Mouse (Mus musculus): ENCODE results near the gene Cdkn1c. TPM values are rescaled to one million over a fixed set of nuclear protein-coding genes. Genes with fewer than 3 reads are reported as not detected.

Gene Cdkn1c
- polyA plus RNA-seq, 1 experiment from 2014 or later, result 682 TPM

GRCm38 (mm10) chr7:143415070-143415469, 45.8 kb downstream of the Cdkn1c start:
- Histone ChIP-seq H3K27ac (peak overlapping the region; percentile 56; the same call in 1 of the 2 replicates), H3K27me3 (ENCODE audit: insufficient read depth, poor library complexity, severe bottlenecking) (peaks cover 15% of the 10 kb centered on the region; the same call in 1 of the 2 replicates)

GRCm38 (mm10) chr7:143412606-143413005, 48.2 kb downstream of the Cdkn1c start:
- no peak for DNase-seq (ENCODE audit: low spot score)
- no peak overlapping the region for H3K4me3 ChIP-seq
- no peak overlapping the region for H3K27ac ChIP-seq
- H3K9me3 ChIP-seq, result no peaks in the 10 kb centered on the region
- WGBS, result 83% methylated on average over 6 of the region's 6 CpGs
- peaks cover 7% of the 10 kb centered on the region; the same call in 1 of the 2 replicates for H3K27me3 ChIP-seq (ENCODE audit: insufficient read depth, poor library complexity, severe bottlenecking)
- H3K4me1 ChIP-seq (replicated peaks), result peaks cover 41% of the 10 kb centered on the region
- H3K36me3 ChIP-seq, result no peaks in the 10 kb centered on the region

More at GRCm38 (mm10) chr7:143415070-143415469, 45.8 kb downstream of the Cdkn1c start:
- Histone ChIP-seq H3K36me3 (no peaks in the 10 kb centered on the region), H3K4me3 (no peak overlapping the region), H3K9me3 (no peaks in the 10 kb centered on the region), H3K4me1 (replicated peaks) (peaks cover 32% of the 10 kb centered on the region)
- no peak for DNase-seq (ENCODE audit: low spot score)
- WGBS, result 61% methylated on average over 4 of the region's 4 CpGs

GRCm38 (mm10) chr7:143408615-143409021, 52.2 kb downstream of the Cdkn1c start:
- Histone ChIP-seq H3K36me3 (no peaks in the 10 kb centered on the region), H3K4me1 (replicated peaks) (peaks cover 28% of the 10 kb centered on the region), H3K27me3 (ENCODE audit: insufficient read depth, poor library complexity, severe bottlenecking) (0 out of 2 replicates have a peak, but pooled peaks cover 7% of the 10 kb centered on the region), H3K4me3 (no peak overlapping the region), H3K27ac (peak overlapping the region; percentile 56), H3K9me3 (no peaks in the 10 kb centered on the region)
- no peak for DNase-seq (ENCODE audit: low spot score)
- 65% methylated on average over 13 of the region's 13 CpGs for WGBS

Other genes starting within 250 kb of the Cdkn1c start
- 0.39 and 0.58 TPM in 2 replicates for gene Slc22a18, start 12.7 kb upstream of the Cdkn1c start, polyA plus RNA-seq (2016; fragmentation: Nextera tagmentation; extraction: Ambion mirVana)
- 0.92 and 1.5 TPM in 2 replicates for gene Phlda2, start 42.1 kb upstream of the Cdkn1c start, polyA plus RNA-seq (2016; fragmentation: Nextera tagmentation; extraction: Ambion mirVana)
- gene Nap1l4, start 88.1 kb upstream of the Cdkn1c start, polyA plus RNA-seq (2016; fragmentation: Nextera tagmentation; extraction: Ambion mirVana), result 365 and 372 TPM in 2 replicates
- gene Cars, start 139.0 kb upstream of the Cdkn1c start, polyA plus RNA-seq (2016; fragmentation: Nextera tagmentation; extraction: Ambion mirVana), result 75.5 and 77.0 TPM in 2 replicates
- 0.18 and 0.31 TPM in 2 replicates for gene Tnfrsf26, start 167.7 kb upstream of the Cdkn1c start, polyA plus RNA-seq (2016; fragmentation: Nextera tagmentation; extraction: Ambion mirVana)
- 8.3 and 9.7 TPM in 2 replicates for gene Tnfrsf22, start 188.6 kb upstream of the Cdkn1c start, polyA plus RNA-seq (2016; fragmentation: Nextera tagmentation; extraction: Ambion mirVana)
- 0.30 and 0.50 TPM in 2 replicates for gene Tnfrsf23, start 224.8 kb upstream of the Cdkn1c start, polyA plus RNA-seq (2016; fragmentation: Nextera tagmentation; extraction: Ambion mirVana)